Mouse (Mus musculus) stomach, embryonic 16.5 days (tissue): ENCODE measurements around the gene Nceh1. TPM values are rescaled to one million over a fixed set of nuclear protein-coding genes. Genes with fewer than 3 reads are reported as not detected.

ENCODE experiments used
- ATAC-seq: fragments of 200-750 bp; cut with Nextera tagmentation; 2 replicates; pipeline ENCODE4 v1.8.0; 2017; ENCODE audit warnings: moderate number of reproducible peaks, moderate TSS enrichment; ENCODE audit not compliant: insufficient read depth, low FRiP score
- H3K27ac ChIP-seq: fragments of 300-500 bp; sonication (generic); 2 replicates; pipeline ENCODE4 v1.5.1; 2014; ENCODE audit warnings: low read length
- H3K27me3 ChIP-seq: fragments of 300-500 bp; sonication (generic); 2 replicates; pipeline ENCODE4 v1.6.1; 2014; ENCODE audit warnings: low read length, control low read depth, mixed read lengths; ENCODE audit not compliant: control insufficient read depth, insufficient read depth
- H3K36me3 ChIP-seq: fragments of 300-500 bp; sonication (generic); 2 replicates; pipeline ENCODE4 v1.6.1; 2014; ENCODE audit warnings: low read length; ENCODE audit not compliant: control insufficient read depth, insufficient read depth
- H3K4me1 ChIP-seq: fragments of 300-500 bp; sonication (generic); 2 replicates; pipeline ENCODE4 v1.6.1; 2014; ENCODE audit warnings: low read length, control low read depth, mixed read lengths; ENCODE audit not compliant: control insufficient read depth, insufficient read depth
- H3K4me2 ChIP-seq: fragments of 300-500 bp; sonication (generic); 2 replicates; pipeline ENCODE4 v1.6.1; 2014; ENCODE audit warnings: low read depth, low read length, mixed read lengths
- H3K4me3 ChIP-seq: fragments of 300-500 bp; sonication (generic); replicated peaks from 2 replicates; pipeline ENCODE4 v1.5.1; 2014; ENCODE audit warnings: mild to moderate bottlenecking, low read length
- H3K9ac ChIP-seq: fragments of 300-500 bp; sonication (generic); 2 replicates; pipeline ENCODE4 v1.6.1; 2014; ENCODE audit warnings: low read length
- H3K9me3 ChIP-seq: fragments of 300-500 bp; sonication (generic); replicated peaks from 2 replicates; pipeline ENCODE4 v1.6.1; 2016; ENCODE audit warnings: low read length, control low read depth; ENCODE audit not compliant: control insufficient read depth
- WGBS: fragments of 180-500 bp; shearing (Covaris S2); extraction: QIAGEN DNeasy Blood & Tissue Kit; methylation state at CpG from one replicate; pipeline ENCODE4 v1.1.7; 2014; 5-methylcytosine and 5-hydroxymethylcytosine counted together
- polyA plus RNA-seq: library from polyadenylated mRNA; unstranded; fragments of >200 nt; fragmentation: Nextera tagmentation; extraction: Ambion mirVana; gene quantifications from 2 replicates; pipeline ENCODE4 v1.2.1, GENCODE M21; 2015

The Nceh1 gene
- polyA plus RNA-seq, 1 experiment from 2014 or later: 8.6 TPM

- H3K4me3 ChIP-seq: no peak overlapping the region
- H3K4me2 ChIP-seq: no peak overlapping the region
- H3K9ac ChIP-seq: no peak overlapping the region
- no peaks in the 10 kb centered on the region for H3K9me3 ChIP-seq
- H3K36me3 ChIP-seq: no peaks in the 10 kb centered on the region
- no peak overlapping the region for H3K27ac ChIP-seq
- no peaks in the 10 kb centered on the region for H3K27me3 ChIP-seq
- 48% methylated on average over 1 of the region's 1 CpGs for WGBS
- H3K4me1 ChIP-seq: peaks cover 12% of the 10 kb centered on the region
- ATAC-seq: no peak
Measured at GRCm38 (mm10) chr3:27188386-27188785, 5.6 kb downstream of the Nceh1 start.

GRCm38 (mm10) chr3:27189320-27190261 lies 6.8 kb downstream of the Nceh1 start:
- peaks cover 12% of the 10 kb centered on the region for H3K4me1 ChIP-seq
- H3K9ac ChIP-seq: no peak overlapping the region
- no peaks in the 10 kb centered on the region for H3K36me3 ChIP-seq
- no peaks in the 10 kb centered on the region for H3K9me3 ChIP-seq
- H3K27me3 ChIP-seq: no peaks in the 10 kb centered on the region
- H3K4me2 ChIP-seq: no peak overlapping the region
- no peak overlapping the region for H3K4me3 ChIP-seq
- 46% methylated on average over 14 of the region's 14 CpGs for WGBS
- H3K27ac ChIP-seq: no peak overlapping the region; the same call in 1 of the 2 replicates
- ATAC-seq: peak; percentile 14; the same call in 1 of the 2 replicates

- Histone ChIP-seq H3K9me3 (no peaks in the 10 kb centered on the region), H3K4me3 (no peak overlapping the region), H3K27ac (peak overlapping the region; percentile 70), H3K36me3 (no peaks in the 10 kb centered on the region), H3K4me2 (no peak overlapping the region), H3K27me3 (no peaks in the 10 kb centered on the region), H3K9ac (no peak overlapping the region), H3K4me1 (peaks cover 12% of the 10 kb centered on the region)
- peak; percentile 76 for ATAC-seq
- WGBS: 69% methylated on average over 4 of the region's 4 CpGs
Measured at GRCm38 (mm10) chr3:27190865-27191264, 8.1 kb downstream of the Nceh1 start.

GRCm38 (mm10) chr3:27191856-27192255 lies 9.1 kb downstream of the Nceh1 start:
- Histone ChIP-seq H3K36me3 (no peaks in the 10 kb centered on the region), H3K27ac (no peak overlapping the region)
- WGBS: 69% methylated on average over 6 of the region's 6 CpGs

GRCm38 (mm10) chr3:27193844-27194317 lies 11.1 kb downstream of the Nceh1 start:
- no peaks in the 10 kb centered on the region for H3K27me3 ChIP-seq
- H3K4me1 ChIP-seq: peaks cover 7% of the 10 kb centered on the region; the same call in 1 of the 2 replicates
- no peak overlapping the region for H3K27ac ChIP-seq
- H3K9me3 ChIP-seq: no peaks in the 10 kb centered on the region
- no peak overlapping the region for H3K9ac ChIP-seq
- H3K4me2 ChIP-seq: no peak overlapping the region
- no peak for ATAC-seq
- no peaks in the 10 kb centered on the region for H3K36me3 ChIP-seq
- 63% methylated on average over 6 of the region's 6 CpGs for WGBS
- H3K4me3 ChIP-seq: no peak overlapping the region

More at GRCm38 (mm10) chr3:27191856-27192255, 9.1 kb downstream of the Nceh1 start:
- no peak overlapping the region for H3K4me3 ChIP-seq
- no peaks in the 10 kb centered on the region for H3K9me3 ChIP-seq
- no peak overlapping the region for H3K9ac ChIP-seq
- peaks cover 12% of the 10 kb centered on the region for H3K4me1 ChIP-seq
- ATAC-seq: no peak
- no peaks in the 10 kb centered on the region for H3K27me3 ChIP-seq
- H3K4me2 ChIP-seq: no peak overlapping the region

GRCm38 (mm10) chr3:27195153-27195552 lies 12.4 kb downstream of the Nceh1 start:
- Histone ChIP-seq H3K9me3 (no peaks in the 10 kb centered on the region), H3K9ac (no peak overlapping the region), H3K4me1 (no peaks in the 10 kb centered on the region), H3K36me3 (no peaks in the 10 kb centered on the region), H3K27ac (no peak overlapping the region), H3K4me3 (no peak overlapping the region), H3K27me3 (no peaks in the 10 kb centered on the region), H3K4me2 (no peak overlapping the region)
- 72% methylated on average over 4 of the region's 4 CpGs for WGBS
- ATAC-seq: no peak

GRCm38 (mm10) chr3:27195573-27196227 lies 12.9 kb downstream of the Nceh1 start:
- ATAC-seq: no peak
- no peak overlapping the region for H3K27ac ChIP-seq
- no peaks in the 10 kb centered on the region for H3K27me3 ChIP-seq
- H3K36me3 ChIP-seq: no peaks in the 10 kb centered on the region
- H3K9me3 ChIP-seq: no peaks in the 10 kb centered on the region
- no peak overlapping the region for H3K9ac ChIP-seq
- 93% methylated on average over 8 of the region's 8 CpGs for WGBS
- no peak overlapping the region for H3K4me3 ChIP-seq
- no peaks in the 10 kb centered on the region for H3K4me1 ChIP-seq
- H3K4me2 ChIP-seq: no peak overlapping the region

- no peak overlapping the region for H3K4me3 ChIP-seq
- H3K27ac ChIP-seq: no peak overlapping the region
- WGBS: 71% methylated on average over 1 of the region's 1 CpGs
- no peak overlapping the region for H3K4me2 ChIP-seq
- H3K9ac ChIP-seq: no peak overlapping the region
- H3K27me3 ChIP-seq: no peaks in the 10 kb centered on the region
- no peak for ATAC-seq
- no peaks in the 10 kb centered on the region for H3K9me3 ChIP-seq
- H3K4me1 ChIP-seq: no peaks in the 10 kb centered on the region
- no peaks in the 10 kb centered on the region for H3K36me3 ChIP-seq
Measured at GRCm38 (mm10) chr3:27196529-27196928, 13.8 kb downstream of the Nceh1 start.

- ATAC-seq: no peak
- Histone ChIP-seq H3K9me3 (no peaks in the 10 kb centered on the region), H3K27ac (no peak overlapping the region), H3K4me3 (no peak overlapping the region), H3K36me3 (no peaks in the 10 kb centered on the region), H3K9ac (no peak overlapping the region), H3K27me3 (no peaks in the 10 kb centered on the region), H3K4me2 (no peak overlapping the region), H3K4me1 (no peaks in the 10 kb centered on the region)
- 65% methylated on average over 5 of the region's 5 CpGs for WGBS
Measured at GRCm38 (mm10) chr3:27197816-27198215, 15.1 kb downstream of the Nceh1 start.
